Mouse (Mus musculus) hindbrain, embryonic 15.5 days (tissue): Measurements from ENCODE around the gene Pi4ka. TPM values are rescaled to one million over a fixed set of nuclear protein-coding genes. Genes with fewer than 3 reads are reported as not detected.
A peak's percentile ranks its signal among the peaks of the same experiment; 100 is the strongest.

ENCODE experiments used
- ATAC-seq: fragments of 200-750 bp; cut with Nextera tagmentation; 2 replicates; pipeline ENCODE4 v1.8.0; 2017; ENCODE audit warnings: low read depth, moderate number of reproducible peaks, moderate TSS enrichment; ENCODE audit not compliant: low FRiP score
- H3K27ac ChIP-seq: fragments of 300-500 bp; sonication (generic); replicated peaks from 2 replicates; pipeline ENCODE4 v1.5.1; 2015; ENCODE audit warnings: mild to moderate bottlenecking, inconsistent platforms
- H3K27me3 ChIP-seq: fragments of 300-500 bp; sonication (generic); 2 replicates; pipeline ENCODE4 v1.6.1; 2015; ENCODE audit warnings: control low read depth, inconsistent platforms
- H3K36me3 ChIP-seq: fragments of 300-500 bp; sonication (generic); 2 replicates; pipeline ENCODE4 v1.6.1; 2015; ENCODE audit warnings: control low read depth, inconsistent platforms
- H3K4me1 ChIP-seq: fragments of 300-500 bp; sonication (generic); replicated peaks from 2 replicates; pipeline ENCODE4 v1.6.1; 2015; ENCODE audit warnings: control low read depth, inconsistent platforms
- H3K4me2 ChIP-seq: fragments of 300-500 bp; sonication (generic); 2 replicates; pipeline ENCODE4 v1.6.1; 2015; ENCODE audit warnings: moderate library complexity, mild to moderate bottlenecking, inconsistent platforms
- H3K4me3 ChIP-seq: fragments of 300-500 bp; sonication (generic); 2 replicates; pipeline ENCODE4 v1.5.1; 2015; ENCODE audit warnings: mild to moderate bottlenecking, inconsistent platforms
- H3K9ac ChIP-seq: fragments of 300-500 bp; sonication (generic); 2 replicates; pipeline ENCODE4 v1.6.1; 2015; ENCODE audit warnings: inconsistent platforms
- H3K9me3 ChIP-seq: fragments of 300-500 bp; sonication (generic); 2 replicates; pipeline ENCODE4 v1.6.1; 2016; ENCODE audit warnings: control low read depth, inconsistent platforms
- WGBS: fragments of 180-500 bp; shearing (Covaris S2); methylation state at CpG from one replicate; pipeline ENCODE4 v1.1.7; 2015; 5-methylcytosine and 5-hydroxymethylcytosine counted together
- polyA plus RNA-seq: library from polyadenylated mRNA; unstranded; fragments of >200 nt; fragmentation: Nextera tagmentation; extraction: Ambion mirVana; gene quantifications from 2 replicates; pipeline ENCODE4 v1.2.1, GENCODE M21; 2015

The Pi4ka gene
- 64.0 and 69.7 TPM in 2 replicates for polyA plus RNA-seq

- peak; percentile 98 for ATAC-seq
- H3K9me3 ChIP-seq, result no peaks in the 10 kb centered on the region
- H3K36me3 ChIP-seq, result peaks cover 10% of the 10 kb centered on the region; the same call in 1 of the 2 replicates
- 1% methylated on average over 66 of the region's 69 CpGs for WGBS
- H3K27ac ChIP-seq, result peak within 1 kb of the TSS; percentile 87
- H3K4me3 ChIP-seq, result peak within 1 kb of the TSS; percentile 69
- peaks cover 41% of the 10 kb centered on the region for H3K4me1 ChIP-seq
- peak within 1 kb of the TSS; percentile 63 for H3K4me2 ChIP-seq
- no peaks in the 10 kb centered on the region for H3K27me3 ChIP-seq
- H3K9ac ChIP-seq, result peak within 1 kb of the TSS; percentile 72
These were observed at the start of gene Pi4ka, which contains the start of gene Snap29 for GRCm38 (mm10) chr16:17405736-17406443. Pi4ka (minus strand) TSS chr16:17406314. Snap29 (plus strand) TSS chr16:17405986.

- H3K4me3 ChIP-seq, result peak overlapping the region; percentile 73
- H3K27me3 ChIP-seq, result no peaks in the 10 kb centered on the region
- H3K4me1 ChIP-seq, result peaks cover 36% of the 10 kb centered on the region
- H3K36me3 ChIP-seq, result peaks cover 13% of the 10 kb centered on the region; the same call in 1 of the 2 replicates
- peak overlapping the region; percentile 97 for H3K27ac ChIP-seq
- ATAC-seq, result peak; percentile 47
- no peaks in the 10 kb centered on the region for H3K9me3 ChIP-seq
- peak overlapping the region; percentile 84 for H3K4me2 ChIP-seq
- under 1% methylated on average over 24 of the region's 24 CpGs for WGBS
- peak overlapping the region; percentile 82 for H3K9ac ChIP-seq
These were observed 46.2 kb upstream of the Pi4ka start for GRCm38 (mm10) chr16:17452373-17452715.

- H3K27me3 ChIP-seq, result no peaks in the 10 kb centered on the region
- peaks cover 30% of the 10 kb centered on the region for H3K4me1 ChIP-seq
- H3K36me3 ChIP-seq, result 0 out of 2 replicates have a peak, but pooled peaks cover 9% of the 10 kb centered on the region
- H3K9me3 ChIP-seq, result no peaks in the 10 kb centered on the region
- H3K4me3 ChIP-seq, result peak within 1 kb of the TSS; percentile 73
- ATAC-seq, result peak; percentile 96
- WGBS, result 0% methylated on average over 63 of the region's 63 CpGs
- H3K4me2 ChIP-seq, result peak within 1 kb of the TSS; percentile 84
- peak within 1 kb of the TSS; percentile 82 for H3K9ac ChIP-seq
- H3K27ac ChIP-seq, result peak within 1 kb of the TSS; percentile 97
These were observed 45.6 kb upstream of the Pi4ka start, which contains the start of gene Crkl for GRCm38 (mm10) chr16:17451541-17452372. Crkl (plus strand) TSS chr16:17451987.

DNA sequence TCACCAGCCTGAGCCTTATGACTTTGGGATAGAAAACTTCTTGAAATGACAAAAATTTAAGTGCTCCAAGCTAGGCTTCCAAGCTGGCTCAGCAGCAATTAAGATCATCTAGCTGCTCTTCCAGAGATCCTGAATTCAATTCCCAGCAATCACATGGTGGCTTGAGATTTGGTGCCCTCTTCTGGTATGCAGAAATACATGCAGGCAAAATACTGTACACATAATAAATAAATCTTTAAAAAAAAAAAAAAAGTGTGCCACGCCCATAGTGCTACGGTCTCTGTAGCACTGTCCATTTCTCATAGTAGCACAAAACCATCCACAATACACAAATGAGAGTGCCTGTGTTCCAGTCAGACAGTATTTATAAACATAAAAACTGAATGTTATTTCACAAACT lies 26.5 kb upstream of the Pi4ka start:
- no peaks in the 10 kb centered on the region for H3K27me3 ChIP-seq
- H3K9ac ChIP-seq, result no peak overlapping the region
- no peaks in the 10 kb centered on the region for H3K4me1 ChIP-seq
- 85% methylated on average over 2 of the region's 2 CpGs for WGBS
- H3K4me2 ChIP-seq, result no peak overlapping the region
- ATAC-seq, result no peak
- H3K27ac ChIP-seq, result no peak overlapping the region
- H3K36me3 ChIP-seq, result peaks cover 32% of the 10 kb centered on the region
- H3K9me3 ChIP-seq, result no peaks in the 10 kb centered on the region
- H3K4me3 ChIP-seq, result no peak overlapping the region

- H3K36me3 ChIP-seq, result peaks cover 58% of the 10 kb centered on the region
- ATAC-seq, result no peak
- WGBS, result 78% methylated on average over 3 of the region's 3 CpGs
These were observed 16.9 kb upstream of the Pi4ka start for GRCm38 (mm10) chr16:17423021-17423420.

DNA sequence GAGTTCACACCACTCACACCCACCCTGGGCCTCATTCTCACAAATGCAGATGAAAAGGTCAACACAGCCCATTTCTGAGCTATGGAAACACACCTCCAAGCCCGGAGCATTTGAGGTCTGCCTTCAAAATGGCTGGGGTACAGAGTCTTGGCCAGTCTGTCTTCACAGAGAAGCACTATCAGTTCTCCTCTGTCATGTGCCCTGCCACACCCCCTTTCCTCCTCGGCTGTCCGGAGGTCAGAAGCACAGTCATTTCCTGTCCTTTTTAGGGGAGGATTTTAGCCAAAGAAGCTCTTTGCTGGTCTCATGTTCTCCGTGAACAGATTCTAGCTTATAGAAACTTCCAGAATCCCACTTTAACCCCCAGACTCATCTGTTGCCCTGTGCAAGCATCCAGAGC lies 4.1 kb upstream of the Pi4ka start:
- Histone ChIP-seq H3K9me3 (no peaks in the 10 kb centered on the region), H3K9ac (no peak overlapping the region), H3K4me2 (no peak overlapping the region), H3K27me3 (no peaks in the 10 kb centered on the region), H3K4me3 (no peak overlapping the region), H3K4me1 (peaks cover 22% of the 10 kb centered on the region), H3K27ac (no peak overlapping the region), H3K36me3 (no peaks in the 10 kb centered on the region)
- 74% methylated on average over 4 of the region's 4 CpGs for WGBS
- ATAC-seq, result no peak

More at GRCm38 (mm10) chr16:17423021-17423420, 16.9 kb upstream of the Pi4ka start:
- Histone ChIP-seq H3K4me2 (no peak overlapping the region), H3K9me3 (no peaks in the 10 kb centered on the region), H3K9ac (no peak overlapping the region), H3K4me1 (no peaks in the 10 kb centered on the region), H3K4me3 (no peak overlapping the region), H3K27me3 (no peaks in the 10 kb centered on the region), H3K27ac (no peak overlapping the region)

GRCm38 (mm10) chr16:17409046-17409445 lies 2.9 kb upstream of the Pi4ka start:
- no peak overlapping the region for H3K9ac ChIP-seq
- peaks cover 32% of the 10 kb centered on the region for H3K4me1 ChIP-seq
- no peaks in the 10 kb centered on the region for H3K27me3 ChIP-seq
- H3K4me2 ChIP-seq, result no peak overlapping the region
- no peaks in the 10 kb centered on the region for H3K36me3 ChIP-seq
- H3K9me3 ChIP-seq, result no peaks in the 10 kb centered on the region
- no peak for ATAC-seq
- H3K27ac ChIP-seq, result no peak overlapping the region
- WGBS, result 89% methylated on average over 2 of the region's 2 CpGs
- no peak overlapping the region for H3K4me3 ChIP-seq

- WGBS, result 40% methylated on average over 9 of the region's 9 CpGs
- Histone ChIP-seq H3K36me3 (peaks cover 10% of the 10 kb centered on the region; the same call in 1 of the 2 replicates), H3K4me1 (peaks cover 37% of the 10 kb centered on the region), H3K9me3 (no peaks in the 10 kb centered on the region), H3K4me2 (peak overlapping the region; percentile 63), H3K4me3 (peak overlapping the region; percentile 69), H3K9ac (peak overlapping the region; percentile 72), H3K27ac (peak overlapping the region; percentile 85; the same call in 1 of the 2 replicates), H3K27me3 (no peaks in the 10 kb centered on the region)
- ATAC-seq, result no peak
These were observed 558 bp upstream of the Pi4ka start for GRCm38 (mm10) chr16:17406512-17407231.

GRCm38 (mm10) chr16:17405271-17405696 lies 830 bp downstream of the Pi4ka start:
- Histone ChIP-seq H3K27me3 (no peaks in the 10 kb centered on the region), H3K4me2 (peak overlapping the region; percentile 53), H3K36me3 (peaks cover 10% of the 10 kb centered on the region; the same call in 1 of the 2 replicates), H3K9ac (peak overlapping the region; percentile 68), H3K4me3 (peak overlapping the region; percentile 69), H3K9me3 (no peaks in the 10 kb centered on the region), H3K27ac (peak overlapping the region; percentile 87), H3K4me1 (peaks cover 41% of the 10 kb centered on the region)
- WGBS, result 0% methylated on average over 22 of the region's 22 CpGs
- ATAC-seq, result peak; percentile 88

DNA sequence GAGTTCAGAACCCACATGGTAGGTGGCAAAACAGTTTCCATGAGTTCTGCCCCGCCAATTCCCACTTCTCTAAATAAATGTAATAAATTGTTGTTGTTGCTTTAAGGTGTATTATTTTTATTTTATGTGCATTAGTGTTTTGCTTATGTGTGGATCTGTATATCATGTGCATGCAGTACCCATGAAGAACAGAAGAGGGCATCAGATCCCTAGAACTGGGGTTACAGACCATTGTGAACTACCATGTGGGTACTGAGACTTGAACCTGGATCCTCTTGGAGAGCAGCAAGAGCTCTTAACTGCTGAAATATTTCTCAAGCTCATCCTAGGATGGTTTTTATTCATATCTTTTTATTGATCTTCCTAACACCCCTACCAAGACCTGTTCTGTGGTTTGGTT lies 3.3 kb downstream of the Pi4ka start:
- H3K9me3 ChIP-seq, result no peaks in the 10 kb centered on the region
- H3K36me3 ChIP-seq, result peaks cover 10% of the 10 kb centered on the region; the same call in 1 of the 2 replicates
- H3K27ac ChIP-seq, result no peak overlapping the region
- H3K9ac ChIP-seq, result no peak overlapping the region
- H3K27me3 ChIP-seq, result no peaks in the 10 kb centered on the region
- H3K4me2 ChIP-seq, result no peak overlapping the region
- 73% methylated on average over 1 of the region's 1 CpGs for WGBS
- ATAC-seq, result no peak
- peaks cover 35% of the 10 kb centered on the region for H3K4me1 ChIP-seq
- H3K4me3 ChIP-seq, result no peak overlapping the region

- no peak for ATAC-seq
- H3K36me3 ChIP-seq, result peaks cover 20% of the 10 kb centered on the region
- no peak overlapping the region for H3K4me3 ChIP-seq
- H3K27me3 ChIP-seq, result no peaks in the 10 kb centered on the region
- H3K9ac ChIP-seq, result no peak overlapping the region
- H3K4me1 ChIP-seq, result no peaks in the 10 kb centered on the region
- H3K27ac ChIP-seq, result no peak overlapping the region
- H3K4me2 ChIP-seq, result no peak overlapping the region
- 74% methylated on average over 4 of the region's 4 CpGs for WGBS
- no peaks in the 10 kb centered on the region for H3K9me3 ChIP-seq
These were observed 13.3 kb downstream of the Pi4ka start for GRCm38 (mm10) chr16:17392784-17393183.
